Mouse (Mus musculus) CD4-positive naive resting alpha-beta T cell, adult 57 days (primary cell): Measurements from ENCODE around the gene Snai3. TPM values are rescaled to one million over a fixed set of nuclear protein-coding genes. Genes with fewer than 3 reads are reported as not detected.

Experiments used
- total RNA-seq: library from RNA; stranded (reverse); gene quantifications from one replicate; pipeline ENCODE4 v1.2.4, GENCODE M21; 2023

Gene Snai3
- 1.4 TPM for total RNA-seq

DNA sequence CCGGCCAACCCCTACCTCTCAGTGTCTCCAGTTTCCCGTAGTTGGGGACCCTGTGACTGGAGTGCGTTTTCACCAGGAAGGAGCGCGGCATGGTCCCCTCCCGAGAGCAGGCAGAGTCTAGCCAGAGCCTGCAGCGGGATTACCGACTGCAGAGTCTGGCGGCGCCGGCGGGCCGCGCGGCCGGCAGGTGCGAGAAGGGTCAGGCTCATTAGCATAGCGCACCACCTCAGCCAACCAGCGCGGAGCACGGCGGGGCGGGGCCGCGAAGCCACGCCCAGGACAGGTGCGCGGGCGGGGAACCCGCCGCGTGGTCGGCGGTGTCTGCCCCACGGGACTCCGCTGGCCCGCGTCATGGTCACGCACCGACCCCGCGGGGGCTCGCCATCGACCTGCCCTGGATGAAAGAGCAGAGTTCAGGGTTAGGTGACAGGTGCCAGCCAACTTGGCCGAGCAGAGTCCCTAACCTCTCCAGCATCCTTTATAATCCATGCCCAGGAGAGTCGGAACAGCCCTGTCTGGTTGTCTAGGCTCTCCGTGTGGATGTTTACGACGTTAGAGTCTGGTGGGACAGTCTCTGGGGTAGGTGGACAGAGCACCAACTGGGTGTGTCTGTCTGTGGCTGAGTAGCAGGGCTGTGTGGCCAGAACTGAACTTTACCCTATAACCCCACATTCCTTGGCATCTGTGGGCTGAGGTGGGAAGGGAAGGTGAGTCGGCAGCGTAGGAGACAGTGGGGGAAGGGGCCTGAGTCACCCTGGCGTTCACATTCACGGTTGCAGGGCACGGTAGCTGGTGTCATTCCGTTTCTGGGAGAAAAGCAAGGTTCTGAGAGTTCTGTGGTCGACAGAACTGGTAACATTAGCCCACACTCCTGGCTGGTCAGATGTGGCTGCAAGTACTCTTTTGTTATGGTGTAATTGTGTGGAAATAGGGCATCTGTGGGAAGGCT, at the start of gene Snai3:
TSS of gene Snai3 (minus strand) at position 210 of the 949 bp plus-strand sequence.

GRCm38 (mm10) chr8:122475580-122476320, 15.2 kb upstream of the Snai3 start, which contains the start of the genes Rnf166 and Ctu2:
Rnf166 (minus strand) TSS chr8:122476064.
Ctu2 (plus strand) TSS chr8:122476143.

GRCm38 (mm10) chr8:122443262-122444006, 17.1 kb downstream of the Snai3 start, which contains the start of gene Mvd:
Mvd (minus strand) TSS chr8:122443422.

DNA sequence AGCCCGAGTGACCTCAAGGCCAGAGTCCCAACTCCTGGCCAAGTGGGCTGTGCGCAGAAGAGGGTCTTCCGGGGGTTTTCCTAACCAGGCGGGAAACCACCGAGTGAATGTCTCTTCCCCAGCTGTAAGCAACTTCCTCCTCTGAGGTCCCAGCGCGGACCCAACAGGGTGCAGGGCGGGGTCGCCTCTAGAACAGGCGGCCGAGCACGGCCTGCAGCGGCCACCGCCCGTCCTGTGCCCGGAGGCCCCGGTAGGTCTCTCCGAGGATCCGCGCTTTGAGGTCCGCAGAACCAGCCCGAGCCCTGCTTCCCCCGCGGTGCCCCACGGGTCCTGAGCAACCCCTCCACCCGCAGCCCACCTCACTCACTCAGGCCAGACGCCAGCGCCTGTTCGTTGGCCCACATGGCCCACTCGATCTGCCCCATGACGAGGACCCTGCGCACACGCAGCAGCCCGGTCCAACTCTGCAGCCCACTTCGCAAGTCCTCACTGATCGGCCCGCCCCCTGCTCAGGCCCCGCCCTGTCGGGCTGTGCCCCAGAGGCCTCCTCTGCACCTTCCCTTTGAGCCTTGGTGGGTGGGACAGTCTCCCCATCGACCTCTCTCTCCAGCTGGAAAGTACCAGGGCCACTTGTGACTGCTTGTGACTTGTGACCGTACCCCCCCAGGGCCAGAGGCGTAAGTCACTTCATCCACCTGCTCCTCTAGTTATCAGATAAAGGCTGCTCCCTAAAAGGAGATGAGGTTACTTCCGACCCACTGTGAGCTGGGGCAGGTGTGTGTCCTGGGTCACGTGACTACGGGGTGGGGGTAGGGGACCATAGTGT, 27.9 kb downstream of the Snai3 start, which contains the start of gene Cyba:
TSS of gene Cyba (minus strand) at position 488 of the 826 bp plus-strand sequence.

GRCm38 (mm10) chr8:122421376-122422070, 39.0 kb downstream of the Snai3 start, which contains the start of gene Il17c:
Il17c (plus strand) TSS chr8:122422020.

Other genes with a start within 250 kb of the Snai3 start
- gene Zfpm1, start 178.6 kb downstream of the Snai3 start, total RNA-seq = 57.8 TPM
- not detected for gene Trhr2, start 100.0 kb downstream of the Snai3 start, total RNA-seq
- gene Zc3h18, start 84.1 kb downstream of the Snai3 start, total RNA-seq = 112 TPM
- not detected for gene Il17c, start 38.7 kb downstream of the Snai3 start, total RNA-seq
- gene Cyba, start 27.8 kb downstream of the Snai3 start, total RNA-seq = 138 TPM
- gene Mvd, start 17.3 kb downstream of the Snai3 start, total RNA-seq = 10.3 TPM
- gene Rnf166, start 15.3 kb upstream of the Snai3 start, total RNA-seq = 65.4 TPM
- gene Ctu2, start 15.4 kb upstream of the Snai3 start, total RNA-seq = 51.1 TPM
- 45.7 TPM for gene Piezo1, start 90.6 kb upstream of the Snai3 start, total RNA-seq
- gene Cdt1, start 107.3 kb upstream of the Snai3 start, total RNA-seq = 58.9 TPM
- gene Aprt, start 116.2 kb upstream of the Snai3 start, total RNA-seq = 93.4 TPM
- gene Galns, start 150.7 kb upstream of the Snai3 start, total RNA-seq = 9.1 TPM
- 36.3 TPM for gene Trappc2l, start 150.9 kb upstream of the Snai3 start, total RNA-seq
- gene Pabpn1l, start 162.0 kb upstream of the Snai3 start, total RNA-seq = not detected
- 2.8 TPM for gene Cbfa2t3, start 238.4 kb upstream of the Snai3 start, total RNA-seq